Mouse (Mus musculus): ENCODE data around the gene Slc20a1.

Slc20a1 gene

GRCm38 (mm10) chr2:129192392-129193150, 6.0 kb upstream of the Slc20a1 start:
- no peak for DNase-seq

- no peak for DNase-seq
These were observed 2.2 kb upstream of the Slc20a1 start for GRCm38 (mm10) chr2:129196317-129196716.

- no peak for DNase-seq
These were observed 1.4 kb upstream of the Slc20a1 start for GRCm38 (mm10) chr2:129197197-129197596.

GRCm38 (mm10) chr2:129197843-129198435, 625 bp upstream of the Slc20a1 start:
- peak; percentile 59 for DNase-seq

DNA sequence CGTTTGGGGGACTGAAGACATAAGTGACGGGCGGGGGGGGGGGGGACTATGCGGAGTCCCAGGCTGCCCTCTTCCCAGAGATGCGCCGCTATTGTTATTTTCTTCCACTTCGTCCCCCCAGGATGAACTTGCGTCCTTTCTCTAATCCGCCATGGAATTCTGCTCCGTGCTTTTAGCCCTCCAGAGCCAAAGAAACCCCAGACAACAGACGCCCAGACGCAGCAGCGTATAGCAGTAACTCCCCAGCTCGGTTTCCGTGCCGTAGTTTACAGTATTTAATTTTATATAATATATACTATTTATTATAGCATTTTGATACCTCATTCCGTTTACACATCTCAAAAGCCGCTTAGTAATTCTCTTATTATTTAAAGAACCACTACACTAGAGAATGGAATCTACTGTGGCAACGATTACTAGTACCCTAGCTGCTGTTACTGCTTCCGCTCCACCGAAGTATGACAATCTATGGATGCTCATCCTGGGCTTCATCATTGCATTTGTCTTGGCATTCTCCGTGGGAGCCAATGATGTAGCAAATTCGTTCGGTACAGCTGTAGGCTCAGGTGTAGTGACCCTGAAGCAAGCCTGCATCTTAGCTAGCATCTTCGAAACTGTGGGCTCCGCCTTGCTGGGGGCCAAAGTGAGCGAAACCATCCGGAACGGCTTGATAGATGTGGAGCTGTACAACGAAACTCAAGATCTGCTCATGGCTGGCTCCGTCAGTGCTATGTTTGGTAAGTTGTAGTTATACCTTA, 943 bp downstream of the Slc20a1 start:
- DNase-seq = peak; percentile 58

GRCm38 (mm10) chr2:129205000-129205399, 6.4 kb downstream of the Slc20a1 start:
- no peak for DNase-seq

DNA sequence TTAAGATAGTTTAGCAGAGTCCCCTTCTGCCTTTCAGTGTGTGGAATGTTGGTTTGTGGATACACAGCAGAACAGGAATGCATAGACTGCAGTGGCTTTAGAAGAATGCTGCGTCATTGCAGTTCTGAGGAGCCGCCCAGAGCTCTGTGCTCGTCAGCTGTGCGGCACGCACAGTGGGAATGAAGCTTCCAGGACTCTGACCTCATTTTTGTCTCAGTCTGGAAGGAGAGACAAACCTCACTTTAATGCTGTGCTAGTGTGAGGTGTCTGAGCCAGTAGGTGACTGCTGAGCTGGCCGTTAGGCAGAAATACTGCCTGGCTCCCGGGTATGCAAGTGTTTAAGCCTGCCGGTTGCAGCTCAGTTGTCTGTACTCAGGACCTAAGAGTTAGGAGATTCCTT, 8.3 kb downstream of the Slc20a1 start:
- DNase-seq = no peak

- DNase-seq = no peak
These were observed 9.7 kb downstream of the Slc20a1 start for GRCm38 (mm10) chr2:129208181-129208746.

GRCm38 (mm10) chr2:129210089-129210749, 11.7 kb downstream of the Slc20a1 start:
- DNase-seq = no peak

GRCm38 (mm10) chr2:129211255-129211654, 12.7 kb downstream of the Slc20a1 start:
- no peak for DNase-seq

DNA sequence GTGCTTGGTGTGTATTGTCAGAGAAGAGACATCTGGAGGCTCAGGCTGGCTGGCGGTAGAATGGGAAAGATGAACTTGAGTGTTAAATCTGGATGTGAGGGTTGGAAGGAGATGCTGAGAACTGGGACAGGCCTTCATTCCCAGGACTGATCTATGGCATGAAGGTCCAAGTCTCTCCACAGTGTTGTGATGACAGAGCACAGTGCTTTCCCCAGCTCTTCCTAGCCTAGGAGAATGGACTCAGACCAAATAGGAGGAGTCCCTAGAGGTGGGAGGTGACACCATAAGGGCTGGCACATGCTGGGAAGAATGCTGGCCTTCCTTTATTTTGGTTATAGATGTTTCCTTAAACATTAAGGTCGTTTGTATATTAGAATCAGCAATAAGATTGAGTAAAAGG, 13.4 kb downstream of the Slc20a1 start:
- no peak for DNase-seq

GRCm38 (mm10) chr2:129212566-129212965, 14.0 kb downstream of the Slc20a1 start:
- no peak for DNase-seq

- DNase-seq = no peak
These were observed 16.2 kb downstream of the Slc20a1 start for GRCm38 (mm10) chr2:129214774-129215173.

DNA sequence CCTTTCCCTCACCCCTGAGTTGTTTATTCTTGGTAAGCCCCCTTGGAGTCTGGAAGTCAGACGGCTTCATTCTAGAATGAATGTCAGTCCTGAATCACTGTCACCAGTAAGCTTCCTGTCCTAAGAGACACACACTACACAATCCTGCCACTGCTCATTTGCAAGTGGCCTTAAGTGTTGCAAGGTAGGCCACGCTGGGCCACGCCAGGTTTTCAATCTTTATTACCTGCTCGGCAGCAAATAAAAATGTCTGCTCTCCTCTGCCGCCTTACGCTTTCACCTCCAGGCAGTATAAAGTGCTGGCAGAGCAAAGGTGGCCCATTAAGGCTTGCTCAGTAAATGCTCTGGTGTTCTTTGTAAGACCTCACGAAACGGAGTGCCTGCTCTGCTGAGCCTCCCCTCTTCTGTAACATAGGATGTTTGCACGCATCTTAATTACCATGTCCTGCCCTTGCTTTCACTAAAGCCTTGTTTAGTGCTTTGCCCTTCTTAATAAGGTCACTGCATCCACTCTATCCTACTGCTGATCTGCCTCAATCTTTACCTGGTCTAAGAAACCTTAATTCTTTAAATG, 19.1 kb downstream of the Slc20a1 start:
- no peak for DNase-seq

GRCm38 (mm10) chr2:129218537-129219105, 20.1 kb downstream of the Slc20a1 start:
- DNase-seq = no peak

- no peak for DNase-seq
These were observed 22.6 kb downstream of the Slc20a1 start for GRCm38 (mm10) chr2:129221097-129221632.

DNA sequence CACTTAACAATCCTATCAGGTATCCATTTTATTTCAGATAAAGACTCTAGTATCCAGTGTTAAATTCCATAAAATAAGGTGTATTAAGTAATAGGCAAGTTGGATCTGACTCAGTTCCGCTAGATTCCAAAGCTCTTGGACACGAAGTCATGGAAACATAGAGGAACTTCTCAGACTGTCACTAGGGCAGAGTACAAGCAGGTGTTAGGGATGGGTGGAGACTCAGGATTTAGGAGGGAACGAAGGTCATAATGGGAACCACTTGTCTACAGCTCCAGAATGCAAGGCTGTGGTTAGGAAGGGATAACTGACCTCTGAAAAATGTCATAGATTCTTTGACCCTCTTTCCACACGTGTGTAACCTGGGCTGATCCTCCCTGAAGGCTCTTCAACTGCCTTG, 25.6 kb downstream of the Slc20a1 start:
- no peak for DNase-seq

GRCm38 (mm10) chr2:129225251-129225819, 26.8 kb downstream of the Slc20a1 start:
- no peak for DNase-seq

- DNase-seq = no peak
These were observed 27.8 kb downstream of the Slc20a1 start for GRCm38 (mm10) chr2:129226296-129226851.

DNA sequence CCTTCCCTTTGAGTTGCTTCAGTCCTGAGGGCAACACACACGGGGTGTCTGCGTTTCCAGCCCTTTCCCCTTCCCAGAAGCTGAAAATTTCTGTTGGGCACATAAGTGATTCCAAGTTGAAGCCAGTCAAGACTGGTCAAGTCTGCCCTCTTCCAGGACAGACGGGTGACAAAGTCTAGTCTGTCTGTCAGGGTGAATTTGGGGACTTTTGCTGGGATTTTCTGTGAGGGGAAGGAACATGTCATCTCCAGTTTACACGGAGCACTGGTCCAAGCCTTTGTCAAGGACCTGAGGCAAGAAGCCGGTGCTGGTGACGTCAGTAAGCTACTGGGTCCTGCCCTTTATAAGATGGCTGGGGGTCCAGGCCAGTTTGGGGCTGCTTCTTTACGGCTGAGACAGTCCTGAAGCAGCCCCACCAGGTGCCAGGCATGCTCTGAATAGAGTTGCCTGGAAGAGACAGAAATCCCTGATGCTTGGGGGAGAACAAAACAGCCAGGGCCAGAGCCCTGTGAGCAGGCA, 28.5 kb downstream of the Slc20a1 start:
- no peak for DNase-seq

- DNase-seq = no peak
These were observed 29.1 kb downstream of the Slc20a1 start for GRCm38 (mm10) chr2:129227709-129228108.
